Mouse (Mus musculus) cerebellum, adult 9-10 months (tissue): ENCODE results near the gene Chek2.
A peak's percentile ranks its signal among the peaks of the same experiment; 100 is the strongest.

Source experiments
- DNase-seq: peaks from one replicate; pipeline ENCODE4 v3.0.0; 2022

Chek2 gene

GRCm38 (mm10) chr5:110906708-110907107, 66.9 kb downstream of the Chek2 start:
- DNase-seq: no peak

- DNase-seq: peak; percentile 7
Measured at GRCm38 (mm10) chr5:110908879-110909278, 69.1 kb downstream of the Chek2 start.

GRCm38 (mm10) chr5:110909955-110910589, 70.3 kb downstream of the Chek2 start:
- DNase-seq: no peak

GRCm38 (mm10) chr5:110914859-110915258, 75.1 kb downstream of the Chek2 start:
- DNase-seq: no peak

- peak; percentile 8 for DNase-seq
Measured at GRCm38 (mm10) chr5:110916241-110916640, 76.5 kb downstream of the Chek2 start.

- DNase-seq: no peak
Measured at GRCm38 (mm10) chr5:110919541-110919940, 79.8 kb downstream of the Chek2 start.

- peak; percentile 26 for DNase-seq
Measured at GRCm38 (mm10) chr5:110923336-110923735, 83.6 kb downstream of the Chek2 start.
